Mouse (Mus musculus) inflammation-experienced regulatory T-cells, adult 6 months (primary cell): ENCODE measurements at regions not wholly inside any gene's neighbourhood (a gene's known extent, or its start where the extent isn't known, plus 50 kb on each side); places are given as distances from the start of the nearest gene placed in this dataset.
"Not testable (repeated sequence)": the region's sequence is repeated elsewhere in the genome, so short reads cannot be mapped to it uniquely, and the experiment has no call there.

ENCODE experiments used
- ATAC-seq: one replicate; pipeline ENCODE4 v1.8.0; 2017

DNA sequence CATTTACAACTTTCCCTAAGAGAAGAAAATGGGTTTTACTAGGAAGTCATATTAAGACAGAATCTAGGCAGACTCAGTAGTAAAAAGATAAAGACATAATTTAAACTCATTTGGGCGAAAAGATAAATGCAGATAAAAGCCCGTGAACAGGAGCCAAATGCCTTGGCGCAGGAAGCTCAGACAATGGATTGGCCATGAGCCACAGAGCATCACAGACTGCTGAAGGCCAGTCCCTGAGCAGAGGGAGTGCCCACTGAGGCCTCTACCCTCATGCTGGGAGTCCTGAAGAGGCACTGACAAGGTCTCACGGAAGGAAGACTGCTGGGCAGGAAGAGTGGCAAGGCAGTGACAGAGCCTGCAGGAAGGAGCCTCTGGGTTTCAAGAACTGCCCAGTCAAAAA, 136.0 kb upstream of the Ttc29 start:
- no peak for ATAC-seq

DNA sequence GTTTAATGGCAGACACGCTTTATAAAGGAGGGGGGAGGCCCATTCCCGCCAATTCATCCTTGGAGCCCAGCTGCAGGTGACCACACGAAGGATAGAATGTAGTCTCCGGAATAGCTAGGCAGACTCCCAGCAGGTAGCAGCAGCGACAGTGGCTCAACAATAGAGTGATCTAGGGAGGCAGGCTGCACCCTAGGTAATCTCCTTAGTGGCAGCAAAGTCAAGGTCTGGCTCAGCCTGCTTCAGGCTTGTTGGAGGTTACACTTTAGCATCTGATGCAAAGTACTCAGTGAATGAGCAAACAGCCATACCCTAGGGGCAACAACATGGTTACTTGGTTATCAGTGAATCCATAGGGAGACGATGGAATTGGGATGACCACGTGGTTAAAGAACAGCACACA, 131.7 kb upstream of the Ttc29 start:
- not testable (repeated sequence) for ATAC-seq

DNA sequence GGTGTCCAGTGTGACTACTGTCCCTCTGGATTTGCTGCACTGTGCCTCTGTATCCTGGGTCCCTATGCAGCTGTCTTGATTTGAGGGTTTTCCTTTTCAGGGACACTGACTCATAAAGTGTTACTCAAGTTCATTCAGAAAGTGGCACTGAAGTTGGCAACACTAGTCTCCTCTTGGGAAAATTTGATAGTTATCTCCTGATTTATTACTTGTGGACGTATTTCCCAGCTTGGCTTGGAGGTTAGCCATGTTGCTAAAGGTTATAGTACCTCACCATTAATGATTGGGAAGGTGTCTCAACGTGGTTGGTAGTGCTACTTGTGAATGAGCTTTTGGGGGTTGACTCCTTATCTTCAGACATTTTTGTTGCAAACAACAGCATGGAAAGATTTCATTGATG, 130.1 kb upstream of the Ttc29 start:
- ATAC-seq, result no peak

DNA sequence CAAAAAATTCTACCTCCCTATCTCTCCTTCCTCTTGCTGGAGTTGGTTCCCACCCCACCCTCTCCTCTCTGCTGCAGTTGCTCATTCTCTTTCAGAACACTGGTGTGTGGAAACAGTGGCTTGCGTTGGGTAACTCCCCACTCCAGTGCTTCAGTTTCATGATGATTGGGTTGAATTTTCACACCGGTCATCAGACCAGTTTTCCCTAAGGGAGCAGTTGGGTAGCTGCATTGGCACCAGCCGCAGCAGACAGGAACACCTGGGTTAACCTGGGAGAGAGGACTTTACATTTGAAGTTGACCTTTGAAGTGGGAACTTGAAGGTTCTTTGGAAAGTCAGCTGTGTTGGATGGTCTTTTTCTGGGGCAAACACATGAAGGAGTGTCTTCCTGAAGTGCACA, 126.7 kb upstream of the Ttc29 start:
- ATAC-seq, result no peak

DNA sequence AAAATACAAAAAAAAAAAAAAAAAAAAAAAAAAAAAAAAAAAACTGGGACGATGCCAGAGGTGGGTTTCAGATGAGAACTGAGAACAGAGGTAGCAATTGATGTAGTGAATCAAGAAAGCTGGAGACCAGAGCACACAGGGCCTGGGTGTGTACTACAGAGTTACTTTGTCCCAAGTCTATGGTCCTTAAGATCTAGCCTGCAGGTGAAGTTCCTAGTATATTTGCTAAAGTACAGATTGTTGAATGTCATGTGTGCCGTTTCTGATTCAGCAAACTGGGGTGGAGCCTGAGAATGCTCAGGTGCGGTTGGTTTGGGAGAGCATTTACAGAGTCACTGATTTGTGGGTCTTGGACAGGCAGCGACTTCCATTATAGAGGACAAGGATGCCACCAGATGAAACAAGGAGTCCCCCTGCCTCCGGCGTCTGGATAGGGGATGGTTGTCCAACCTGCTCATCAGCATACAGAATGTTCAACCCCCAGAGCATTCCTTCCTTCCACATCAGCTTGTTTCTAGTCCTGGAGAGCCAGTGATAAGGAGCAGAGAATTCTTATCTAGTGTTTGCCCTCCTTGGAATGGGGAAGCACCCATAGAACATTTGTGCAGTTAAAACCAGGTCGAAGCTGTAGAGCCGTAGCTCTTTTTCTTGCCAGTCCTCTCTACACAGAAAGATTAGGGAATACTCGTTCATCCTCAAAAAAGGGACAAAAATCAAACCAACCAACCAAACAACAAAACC, 122.5 kb upstream of the Ttc29 start:
- ATAC-seq, result no peak

DNA sequence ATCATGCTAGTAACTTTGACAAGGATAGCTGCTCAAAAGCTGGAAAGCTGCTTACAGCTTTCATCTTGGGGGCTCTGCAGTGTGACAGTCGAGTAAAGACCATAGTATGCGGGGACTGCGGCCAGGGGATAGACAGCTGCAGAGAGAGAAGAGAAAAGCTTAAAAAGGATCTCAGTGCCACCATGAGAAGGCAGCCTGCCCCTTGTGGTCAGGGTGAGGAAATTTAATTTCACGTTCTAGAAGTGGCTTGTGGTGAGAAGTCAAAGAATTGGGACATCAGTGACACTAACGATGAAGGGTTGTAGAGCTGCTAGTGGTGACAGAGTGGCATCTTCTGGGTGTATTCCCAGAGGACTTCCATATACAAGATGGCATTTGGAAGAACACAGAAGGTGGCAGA, 116.7 kb upstream of the Ttc29 start:
- no peak for ATAC-seq

DNA sequence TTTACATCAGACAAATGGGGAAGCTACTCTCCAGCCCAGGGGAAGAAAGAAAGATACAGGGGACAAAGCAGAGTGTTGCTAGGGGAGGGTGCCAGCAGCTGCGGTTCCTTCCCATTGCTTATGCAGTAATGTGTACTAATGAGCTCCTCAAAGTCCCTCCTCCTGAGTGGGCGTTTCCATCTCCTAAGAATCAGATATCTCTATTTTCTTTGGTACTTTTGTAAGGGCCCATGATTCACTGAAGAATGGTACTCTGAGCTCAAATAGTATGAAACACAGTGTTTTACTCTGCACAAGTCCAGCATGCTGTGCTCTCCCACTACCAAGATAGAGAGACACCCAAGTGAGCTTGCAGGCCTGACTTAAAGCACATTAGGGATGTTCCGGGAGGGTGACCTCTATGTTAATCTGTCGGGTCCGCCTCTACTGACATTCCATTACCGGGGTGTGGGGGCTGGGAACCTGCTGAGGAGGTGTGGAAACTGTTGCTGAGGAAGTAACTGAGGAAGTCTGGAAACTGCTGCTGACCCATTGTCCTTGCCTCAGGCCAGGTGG, 114.8 kb upstream of the Ttc29 start:
- ATAC-seq, result no peak

DNA sequence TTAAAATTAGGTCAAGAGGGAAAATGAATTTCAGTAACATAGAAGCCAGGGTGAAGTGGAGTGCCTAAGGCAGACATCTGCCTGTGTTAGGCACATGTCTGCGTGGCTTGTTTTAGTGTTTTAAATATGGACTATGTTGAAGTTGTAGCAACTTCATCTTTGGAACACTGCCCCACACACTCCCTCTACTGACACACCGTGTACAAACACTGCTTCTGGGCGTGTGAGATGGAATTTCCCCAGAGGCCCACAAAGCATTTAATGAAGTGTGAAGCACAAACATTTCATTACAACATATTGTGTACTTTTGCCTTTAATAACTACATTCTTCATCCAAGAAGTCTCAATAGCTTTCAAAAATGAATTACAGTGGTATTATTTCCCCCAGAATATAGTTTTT, 114.0 kb upstream of the Ttc29 start:
- no peak for ATAC-seq

DNA sequence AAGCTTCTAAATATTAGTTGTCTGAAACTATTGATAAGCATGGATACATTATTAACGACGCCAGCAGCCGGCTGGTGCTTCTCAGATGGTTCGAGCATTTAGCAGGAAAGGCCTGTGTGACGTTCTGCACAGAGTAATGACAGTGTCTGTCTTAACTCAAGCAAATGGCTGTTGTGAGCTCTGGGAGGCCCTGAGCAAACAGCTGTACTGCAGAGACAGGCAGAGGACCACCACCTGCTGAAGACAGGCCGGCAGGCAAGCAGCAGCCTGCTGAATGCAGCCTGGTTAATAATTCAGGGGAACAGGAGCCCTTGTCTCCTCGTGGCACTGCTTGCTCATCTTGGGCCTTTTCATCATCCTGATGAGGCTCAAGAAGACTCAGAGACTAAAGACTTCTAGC, 105.8 kb upstream of the Ttc29 start:
- ATAC-seq, result no peak

DNA sequence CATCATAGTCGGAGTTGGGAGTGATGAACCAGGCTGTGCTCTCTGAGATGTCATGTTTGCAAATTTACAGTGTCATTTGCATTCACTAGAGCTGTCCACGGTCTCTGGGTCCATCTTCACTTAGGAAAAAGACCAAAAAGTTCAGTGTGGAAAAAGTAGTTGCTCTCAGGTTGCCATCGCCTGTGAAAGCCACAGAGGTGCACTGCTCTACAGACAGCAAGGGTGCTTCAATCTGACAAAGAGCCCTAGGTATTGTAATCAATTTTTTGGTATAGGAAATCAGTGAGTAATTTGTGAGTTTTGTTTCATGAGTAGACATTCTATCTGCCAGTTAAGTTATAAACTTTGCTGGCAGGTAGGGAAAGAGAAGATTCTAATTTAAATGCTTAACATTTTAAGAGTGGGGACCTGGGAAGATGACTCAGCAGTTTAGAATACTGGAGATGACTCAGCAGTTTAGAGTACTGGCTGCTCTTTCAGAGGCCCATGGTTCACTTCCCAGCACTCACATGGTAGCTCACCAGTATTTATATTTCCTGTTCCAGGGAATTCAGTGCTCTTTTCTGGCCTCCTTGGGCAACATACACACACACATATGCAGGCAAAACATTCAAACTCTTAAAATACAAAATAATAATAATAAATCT, 103.0 kb upstream of the Ttc29 start:
- no peak for ATAC-seq

DNA sequence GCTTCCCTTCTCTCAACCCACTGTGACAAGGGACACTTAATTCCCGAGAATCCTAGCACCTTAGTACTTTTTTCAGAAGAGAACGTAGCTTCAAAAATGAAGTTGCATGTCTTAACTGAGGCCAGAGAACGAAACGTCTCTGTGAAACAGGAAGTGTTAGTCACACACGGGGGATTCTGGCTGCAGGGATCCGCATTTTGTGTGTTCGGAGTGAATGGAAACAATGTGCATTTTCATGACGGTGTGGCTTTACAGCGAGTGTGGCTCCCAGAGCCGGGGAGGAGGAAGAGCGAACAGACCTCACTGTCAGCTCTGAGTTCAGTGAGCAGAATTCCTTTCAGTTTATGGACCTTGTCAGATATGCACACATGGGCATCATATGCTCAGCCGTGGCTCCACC, 100.0 kb upstream of the Ttc29 start:
- ATAC-seq, result no peak

DNA sequence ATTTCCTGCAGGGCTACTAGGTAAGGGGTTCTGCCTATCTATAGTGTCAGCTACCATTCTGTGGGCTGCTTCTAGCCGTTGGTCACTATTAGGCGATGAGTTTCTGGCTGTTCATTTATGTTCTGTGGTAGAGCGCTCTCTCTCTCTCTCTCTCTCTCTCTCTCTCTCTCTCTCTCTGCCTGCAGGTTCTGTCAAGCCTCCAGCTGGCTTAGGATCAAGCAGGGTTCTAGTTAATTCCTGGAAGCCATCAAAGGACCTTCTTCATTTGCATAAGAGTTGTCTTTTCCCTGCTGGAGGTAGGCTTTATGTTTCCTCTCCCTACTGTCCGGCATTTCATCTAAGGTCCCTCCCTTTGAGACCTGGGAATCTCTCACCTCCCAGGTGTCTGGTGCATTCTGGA, 98.6 kb upstream of the Ttc29 start:
- ATAC-seq, result no peak

DNA sequence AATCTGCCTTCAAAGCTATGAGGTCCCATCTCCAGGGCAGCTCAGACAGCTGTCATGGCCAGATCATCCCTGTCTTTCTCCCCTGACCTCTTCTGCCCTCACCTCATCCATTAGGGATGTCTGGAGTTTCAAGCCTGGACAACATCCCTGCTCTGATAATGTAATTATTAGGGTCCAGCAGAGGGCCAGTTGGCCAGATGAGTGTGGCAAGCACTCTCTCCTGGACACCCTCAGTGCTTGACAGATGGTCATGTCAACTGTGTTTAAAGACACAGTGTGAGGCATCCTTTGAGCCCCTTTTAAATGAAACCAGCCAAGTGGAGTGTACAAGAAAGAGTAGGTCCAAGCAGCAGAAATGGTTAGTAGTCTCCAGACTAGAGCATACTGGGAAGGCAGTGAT, 95.9 kb upstream of the Ttc29 start:
- no peak for ATAC-seq

DNA sequence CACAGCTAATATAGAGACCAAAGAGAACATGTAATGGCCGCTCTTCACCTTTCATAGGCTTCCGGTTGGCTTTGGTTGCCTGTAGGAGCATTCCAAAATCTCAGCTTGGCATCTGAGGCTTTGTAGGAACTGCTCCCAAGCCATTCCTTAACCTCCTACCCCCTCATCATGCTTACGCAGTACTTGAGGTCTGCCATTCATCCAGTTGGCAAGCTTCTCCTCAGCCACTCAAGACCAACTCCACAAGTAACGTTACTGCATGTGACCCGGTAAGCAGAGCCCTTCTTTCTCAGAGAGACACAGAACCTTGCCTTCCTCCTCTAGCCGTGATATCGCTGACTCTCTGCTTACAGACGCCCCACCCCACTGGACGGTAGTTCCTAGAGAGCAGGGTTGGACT, 94.6 kb upstream of the Ttc29 start:
- no peak for ATAC-seq

DNA sequence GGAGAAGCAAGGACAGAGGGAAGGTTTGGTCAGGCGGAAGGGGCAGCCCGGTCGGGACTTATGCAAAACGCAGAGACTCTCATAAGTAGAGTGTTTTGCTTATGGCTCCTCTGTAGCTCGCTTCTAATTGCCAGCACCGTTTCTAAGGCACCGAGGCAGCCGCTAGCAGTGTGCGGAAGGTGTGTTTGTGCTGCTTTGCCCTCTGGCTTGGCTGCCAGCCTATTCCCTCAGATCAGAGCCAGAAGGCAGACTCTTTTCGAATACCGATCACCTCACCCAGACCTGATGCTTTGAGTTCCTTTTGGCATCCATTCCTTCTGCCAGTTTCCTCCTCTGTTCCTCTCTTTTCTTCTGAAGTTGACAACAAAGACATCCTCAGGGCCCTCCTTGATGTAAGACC, 93.4 kb upstream of the Ttc29 start:
- ATAC-seq, result no peak

DNA sequence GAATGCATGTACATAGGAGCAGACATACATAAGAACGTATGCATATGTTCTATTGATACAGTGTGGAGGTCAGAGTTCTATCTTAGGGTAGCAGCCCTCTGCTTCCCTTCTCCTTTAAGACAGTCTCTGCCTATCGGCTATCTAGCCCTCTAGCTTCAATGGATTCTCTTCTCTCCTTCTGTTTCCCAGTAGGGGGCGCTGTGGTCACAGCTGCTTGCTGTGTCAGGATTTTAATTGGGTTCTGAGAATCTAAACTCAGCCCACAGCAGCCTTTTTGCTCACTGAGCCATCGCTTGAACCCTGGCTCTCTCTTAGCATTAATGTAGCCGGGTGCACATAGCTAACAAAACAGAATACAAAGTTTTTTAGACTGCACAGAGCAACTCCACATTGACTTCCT, 88.8 kb upstream of the Ttc29 start:
- ATAC-seq, result no peak

DNA sequence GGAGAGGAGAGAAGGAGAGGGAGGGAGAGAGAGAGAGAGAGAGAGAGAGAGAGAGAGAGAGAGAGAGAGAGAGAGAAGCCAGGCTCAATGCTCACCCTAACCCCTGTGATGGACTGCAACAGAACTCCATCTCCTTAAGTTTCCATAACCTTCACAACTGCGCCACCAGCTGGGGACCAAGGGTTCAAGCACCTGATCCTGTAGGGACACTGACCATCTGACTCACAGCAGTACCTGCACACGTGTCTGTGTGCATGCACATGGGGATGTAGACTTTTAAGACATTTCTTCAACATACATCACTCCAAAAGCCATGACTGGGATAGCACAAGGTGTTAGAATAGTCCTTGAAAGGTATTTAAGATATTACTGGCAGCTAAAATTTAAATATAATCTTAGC, 85.2 kb upstream of the Ttc29 start:
- ATAC-seq, result no peak

DNA sequence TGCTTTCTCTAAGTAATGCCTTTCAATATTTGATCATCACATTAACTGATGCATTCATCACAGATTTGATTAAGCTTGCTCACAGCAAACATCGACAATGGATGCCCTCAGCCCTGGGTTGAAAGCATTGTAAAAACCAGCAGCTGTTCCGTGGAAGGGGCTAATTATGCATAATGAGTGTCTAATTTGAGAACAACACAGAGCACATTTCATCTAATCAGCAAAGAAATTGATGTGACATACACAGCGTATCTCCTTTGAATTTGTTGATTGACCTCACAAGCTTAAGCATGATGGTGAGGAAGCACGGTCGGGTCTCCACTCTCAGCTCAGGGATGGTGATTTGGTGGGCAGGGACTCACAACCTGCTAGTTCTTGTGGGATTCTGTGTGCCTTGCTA, 84.0 kb upstream of the Ttc29 start:
- no peak for ATAC-seq

DNA sequence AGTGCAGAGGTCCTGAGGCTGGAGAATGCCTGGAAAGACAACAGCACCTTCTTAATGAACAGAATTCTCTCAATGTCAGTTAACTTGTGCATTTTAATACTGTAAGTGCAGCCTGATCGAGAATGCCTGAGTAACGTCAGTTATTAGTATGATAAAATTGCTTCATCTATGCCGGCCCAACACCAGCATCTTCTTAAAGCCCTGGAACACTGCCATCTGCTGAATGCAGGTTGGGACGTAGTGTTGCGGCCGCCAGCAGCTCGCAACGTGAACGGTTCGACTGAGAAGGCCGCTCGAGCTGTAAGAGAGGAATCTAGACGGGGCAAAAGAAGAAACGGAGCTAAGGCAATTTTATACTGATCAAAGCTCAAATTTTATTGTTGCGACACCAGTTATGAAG, 73.6 kb upstream of the Ttc29 start:
- ATAC-seq, result not testable (repeated sequence)

DNA sequence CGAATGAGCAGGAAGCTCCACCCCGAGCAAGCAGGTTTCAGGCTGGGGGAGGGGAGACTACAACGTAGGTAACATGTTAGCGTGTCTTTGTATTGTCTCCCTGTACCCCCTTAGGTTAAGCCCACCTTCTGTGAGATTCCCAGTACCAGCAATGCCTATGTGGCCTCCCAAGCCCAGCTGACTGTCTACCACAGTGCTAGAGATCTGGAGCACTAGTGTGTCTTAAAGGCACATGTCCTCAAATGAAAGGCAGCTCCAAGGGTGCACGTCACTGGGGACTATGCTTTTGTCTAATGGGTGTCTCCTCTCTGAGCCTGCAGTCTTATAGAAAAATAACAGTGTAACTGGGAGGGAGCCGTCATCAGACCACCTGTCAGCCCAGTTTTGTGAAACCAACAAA, 65.9 kb upstream of the Ttc29 start:
- ATAC-seq, result no peak

DNA sequence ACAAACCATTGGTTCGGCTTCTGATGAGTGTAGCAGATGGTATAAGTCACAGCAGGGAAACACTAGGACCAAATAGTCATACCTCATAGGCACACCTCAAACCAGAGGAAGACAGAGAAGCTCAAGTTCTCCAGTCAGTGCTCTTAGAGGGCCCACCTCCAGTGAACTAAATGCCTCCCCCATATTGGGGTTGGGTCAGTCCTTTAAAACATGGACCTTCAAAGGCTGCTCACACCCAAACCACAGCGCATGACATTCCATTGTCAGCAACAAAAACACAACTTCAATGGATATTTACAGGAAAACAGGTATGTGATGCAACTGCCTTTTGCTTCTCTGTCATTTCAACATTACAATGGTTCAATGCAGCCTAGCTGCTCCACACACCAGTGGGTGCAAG, 65.1 kb upstream of the Ttc29 start:
- no peak for ATAC-seq

DNA sequence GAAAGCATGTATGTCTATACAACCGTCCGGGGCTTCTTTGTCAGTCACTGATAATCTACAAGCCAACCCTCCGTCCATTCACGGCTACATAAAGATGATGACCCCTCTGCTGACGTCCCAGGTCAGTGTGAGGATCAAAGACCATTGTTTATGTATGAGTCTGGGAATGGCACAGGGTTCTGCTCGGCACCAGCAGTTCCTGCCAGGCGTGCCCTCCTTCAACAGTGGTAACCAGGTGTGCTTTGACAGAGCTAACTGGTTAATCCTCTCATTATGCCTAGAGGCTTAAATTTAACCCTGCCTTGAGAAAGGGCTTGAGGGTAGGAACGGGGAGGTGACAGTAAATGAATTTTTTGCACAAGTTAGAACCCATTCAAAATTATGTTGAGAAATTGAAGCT, 58.2 kb upstream of the Ttc29 start:
- no peak for ATAC-seq

DNA sequence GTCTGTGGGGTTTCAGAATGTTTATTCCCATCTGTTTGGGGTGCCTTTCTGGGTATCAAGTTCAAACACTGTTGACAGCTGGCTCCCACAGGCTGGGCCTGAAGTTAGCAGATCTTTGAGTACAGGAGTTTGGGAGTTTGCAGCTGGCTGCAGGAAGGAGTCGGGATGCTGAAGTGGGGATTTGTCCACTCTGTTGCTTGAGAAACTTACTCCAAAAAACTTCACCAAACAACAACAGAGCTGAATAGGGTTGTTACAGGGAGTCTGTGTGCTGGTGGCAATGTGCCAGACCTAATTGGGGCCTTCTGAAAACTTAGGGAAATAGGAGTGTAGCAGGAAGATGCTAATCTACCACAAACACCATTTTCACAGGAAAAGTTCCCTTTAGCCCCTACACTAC, 51.1 kb upstream of the Ttc29 start:
- ATAC-seq, result no peak

DNA sequence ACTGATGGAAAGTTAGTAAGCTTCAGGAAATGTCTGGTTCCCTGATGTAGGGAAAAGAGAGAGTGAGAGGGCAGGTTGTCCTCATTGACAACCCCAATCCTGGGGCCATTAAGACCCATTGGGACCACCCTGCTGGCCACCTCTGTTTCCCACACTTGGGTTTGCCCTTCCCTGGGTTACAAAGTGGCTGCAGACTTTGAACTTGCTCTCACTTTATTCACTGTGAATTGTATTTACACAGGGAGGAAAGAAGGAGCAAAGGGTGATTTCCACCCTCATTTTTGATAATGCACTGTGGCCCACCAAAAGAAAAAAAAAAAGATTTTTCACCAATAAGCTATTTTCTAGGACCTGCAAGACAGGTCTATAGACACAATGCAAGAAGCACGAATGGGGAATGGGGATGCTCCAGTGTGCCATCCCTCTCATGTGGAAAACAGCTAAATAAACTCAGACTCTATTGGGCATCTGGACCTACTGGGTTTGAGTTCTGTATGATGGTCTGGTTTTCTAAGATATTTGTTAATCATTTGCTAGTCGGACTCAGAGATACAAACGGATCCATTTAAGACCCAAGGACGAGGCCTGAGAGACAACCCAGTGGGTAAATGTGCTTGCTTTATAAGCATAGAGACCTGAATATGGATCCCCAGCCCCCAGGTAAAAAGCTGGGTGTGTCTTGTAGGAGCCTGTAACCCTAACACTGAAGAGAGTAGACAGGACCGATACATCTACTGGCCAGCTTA, 50.2 kb upstream of the Ttc29 start:
- ATAC-seq, result no peak
